In the genomic region with DNA sequence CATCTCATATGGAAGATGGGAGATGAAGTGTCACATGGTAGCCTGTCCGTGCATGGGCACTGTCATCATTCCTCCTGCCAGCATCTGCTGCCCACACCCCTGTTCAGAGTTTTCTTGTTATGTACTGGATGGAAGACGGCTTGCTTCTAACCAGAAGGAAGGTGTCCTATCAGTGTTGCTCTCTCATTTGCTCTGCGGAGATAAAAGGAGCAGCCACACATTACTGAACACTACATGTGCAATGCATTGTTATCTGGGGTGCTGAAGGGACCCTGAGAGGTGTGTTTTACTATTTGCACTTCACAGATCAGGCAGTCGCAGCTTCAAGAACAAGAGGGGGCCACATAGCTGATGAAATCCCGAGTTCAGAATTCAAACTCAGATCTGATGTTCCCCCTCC, we compare ENCODE assay signal across 25 mouse cellular contexts.
DNase-seq lines count a peak whose midpoint lies in the region; ATAC-seq and TF ChIP-seq lines count a peak whose summit lies in the region.
"Had no signal": no experiment of that assay in that cellular context is flagged by ENCODE, and none has a peak within 500 bp of the region (broad histone marks: within the 10 kb centered on the region; RNA-seq: fewer than 3 reads in every experiment).

No protein-coding gene starts in this region.

- no peaks in the 10 kb centered on the region for H3K36me3 ChIP-seq in liver, embryonic 12.5 days
- no peaks in the 10 kb centered on the region for H3K36me3 ChIP-seq in liver, postnatal 0 days (replicated peaks; ENCODE audit: insufficient read depth, low read length)
- H3K36me3 ChIP-seq in liver, embryonic 15.5 days (replicated peaks), result no peaks in the 10 kb centered on the region
- H3K36me3 ChIP-seq: embryonic facial prominence, embryonic 10.5 days; embryonic facial prominence, embryonic 13.5 days; forebrain, embryonic 10.5 days; hindbrain, embryonic 12.5 days; hindbrain, embryonic 15.5 days had no signal

- H3K9me3 ChIP-seq in liver, embryonic 12.5 days (replicated peaks), result 0 out of 2 replicates have a peak, but pooled peaks cover 6% of the 10 kb centered on the region
- H3K9me3 ChIP-seq in liver, postnatal 0 days (ENCODE audit: low read length), result no peaks in the 10 kb centered on the region; the same call in 1 of the 2 replicates
- no peaks in the 10 kb centered on the region for H3K9me3 ChIP-seq in liver, embryonic 15.5 days (replicated peaks)
- H3K9me3 ChIP-seq: embryonic facial prominence, embryonic 10.5 days; embryonic facial prominence, embryonic 13.5 days; forebrain, embryonic 13.5 days; hindbrain, embryonic 12.5 days; hindbrain, embryonic 15.5 days had no signal

- DNase-seq in liver, postnatal 0 days, result no peak
- peak; percentile 39 for DNase-seq in c-Kit-positive CD71-positive TER-119-positive erythroid progenitor cells, embryonic 14.5 days (ENCODE audit: low spot score)
- no peak for DNase-seq in B cell, adult 2 months
- no peak for DNase-seq in left cerebral cortex, postnatal 4 days
- DNase-seq in embryo, embryonic 11 days, result no peak
- DNase-seq: adrenal gland, adult 2 months; adrenal gland, postnatal 14 days; cerebellum, adult 18-20 months; cerebellum, adult 9-11 months; cerebellum, postnatal 25 days; gastrocnemius, postnatal 10 days; gastrocnemius, postnatal 36 days; heart, adult 11 months had no signal

- H3K9ac ChIP-seq in liver, embryonic 12.5 days, result no peak overlapping the region
- no peak overlapping the region for H3K9ac ChIP-seq in liver, postnatal 0 days (replicated peaks)
- no peak overlapping the region for H3K9ac ChIP-seq in liver, embryonic 15.5 days
- H3K9ac ChIP-seq: embryonic facial prominence, embryonic 13.5 days; forebrain, embryonic 13.5 days; hindbrain, embryonic 12.5 days; hindbrain, embryonic 15.5 days had no signal

- H3K27ac ChIP-seq in liver, embryonic 12.5 days, result no peak overlapping the region
- H3K27ac ChIP-seq in liver, postnatal 0 days (ENCODE audit: low read depth), result no peak overlapping the region
- H3K27ac ChIP-seq in liver, embryonic 15.5 days (replicated peaks), result no peak overlapping the region
- H3K27ac ChIP-seq: embryonic facial prominence, embryonic 10.5 days; embryonic facial prominence, embryonic 13.5 days; forebrain, embryonic 10.5 days; forebrain, embryonic 13.5 days; hindbrain, embryonic 12.5 days; hindbrain, embryonic 15.5 days had no signal

- WGBS in liver, embryonic 12.5 days (ENCODE audit: insufficient replicate concordance), result 49% methylated on average over 5 of the region's 5 CpGs
- WGBS in liver, postnatal 0 days (ENCODE audit: insufficient replicate concordance), result 62% methylated on average over 5 of the region's 5 CpGs
- 30% methylated on average over 5 of the region's 5 CpGs for WGBS in liver, embryonic 15.5 days (ENCODE audit: insufficient replicate concordance)

- TF ChIP-seq EP300 in liver, postnatal 0 days (IDR thresholded peaks at IDR 0.05; ENCODE audit: low read depth), result no peak

- no peak overlapping the region for H3K4me3 ChIP-seq in liver, embryonic 12.5 days
- no peak overlapping the region for H3K4me3 ChIP-seq in liver, postnatal 0 days (ENCODE audit: low read depth, low read length)
- H3K4me3 ChIP-seq in liver, embryonic 15.5 days (replicated peaks), result no peak overlapping the region
- H3K4me3 ChIP-seq: embryonic facial prominence, embryonic 10.5 days; embryonic facial prominence, embryonic 13.5 days; erythroblast, embryonic 14.5 days; forebrain, embryonic 10.5 days; forebrain, embryonic 13.5 days; hindbrain, embryonic 12.5 days; hindbrain, embryonic 15.5 days had no signal

- TF ChIP-seq CTCF in liver, postnatal 0 days (IDR thresholded peaks at IDR 0.05; ENCODE audit: low read depth), result no peak

- H3K27me3 ChIP-seq in liver, embryonic 12.5 days (replicated peaks), result no peaks in the 10 kb centered on the region
- H3K27me3 ChIP-seq in liver, postnatal 0 days (ENCODE audit: insufficient read depth, low read length), result no peaks in the 10 kb centered on the region
- no peaks in the 10 kb centered on the region for H3K27me3 ChIP-seq in liver, embryonic 15.5 days
- H3K27me3 ChIP-seq: embryonic facial prominence, embryonic 13.5 days; forebrain, embryonic 13.5 days; hindbrain, embryonic 12.5 days; hindbrain, embryonic 15.5 days had no signal

- H3K4me2 ChIP-seq in liver, embryonic 12.5 days, result no peak overlapping the region
- H3K4me2 ChIP-seq in liver, postnatal 0 days (ENCODE audit: low read depth, low read length), result no peak overlapping the region
- H3K4me2 ChIP-seq in liver, embryonic 15.5 days, result no peak overlapping the region
- H3K4me2 ChIP-seq: embryonic facial prominence, embryonic 13.5 days; forebrain, embryonic 13.5 days; heart, embryonic 11.5 days; hindbrain, embryonic 12.5 days; hindbrain, embryonic 15.5 days had no signal

- H3K4me1 ChIP-seq in liver, embryonic 12.5 days, result 0 out of 2 replicates have a peak, but pooled peaks cover 12% of the 10 kb centered on the region
- H3K4me1 ChIP-seq in liver, postnatal 0 days (ENCODE audit: insufficient read depth), result peaks cover 1% of the 10 kb centered on the region; the same call in 1 of the 2 replicates
- H3K4me1 ChIP-seq in liver, embryonic 15.5 days (replicated peaks), result no peaks in the 10 kb centered on the region; the same call in 1 of the 2 replicates
- H3K4me1 ChIP-seq: embryonic facial prominence, embryonic 13.5 days; hindbrain, embryonic 12.5 days had no signal

- intact Hi-C loops in left cerebral cortex, postnatal 4 days (cut with DNase I), result no loop called here

- ATAC-seq in liver, embryonic 12.5 days, result peak; percentile 71; the same call in 1 of the 2 replicates
- no peak for ATAC-seq in liver, postnatal 0 days
- 0 out of 2 replicates have a peak, but pooled peaks have one; percentile 31 for ATAC-seq in liver, embryonic 15.5 days (ENCODE audit: insufficient read depth)
- ATAC-seq: CD4-positive, CD25-positive, alpha-beta regulatory T cell, adult 4 months; forebrain, embryonic 13.5 days; forebrain, embryonic 16.5 days had no signal
